Mouse (Mus musculus) lung, adult 2 months (tissue): ENCODE results near the gene Leng9.

Experiments
- CTCF ChIP-seq: fragments of 200-500 bp; IDR thresholded peaks from 2 replicates; pipeline ENCODE4 v1.5.1; 2011; ENCODE audit warnings: mild to moderate bottlenecking, low read length, control low read depth; ENCODE audit not compliant: insufficient read depth
- POLR2A ChIP-seq: fragments of 200-500 bp; IDR thresholded peaks from 2 replicates; pipeline ENCODE4 v1.6.1; 2011; ENCODE audit warnings: low read depth, mild to moderate bottlenecking, control low read depth, low read length, borderline replicate concordance; ENCODE audit errors: extremely low read depth

- TF ChIP-seq POLR2A = no peak
- TF ChIP-seq CTCF = no peak
These were observed 22.3 kb downstream of the Leng9 start for GRCm38 (mm10) chr7:4127894-4128293.
